Mouse (Mus musculus): Measurements from ENCODE around the gene Ak9.

DNA sequence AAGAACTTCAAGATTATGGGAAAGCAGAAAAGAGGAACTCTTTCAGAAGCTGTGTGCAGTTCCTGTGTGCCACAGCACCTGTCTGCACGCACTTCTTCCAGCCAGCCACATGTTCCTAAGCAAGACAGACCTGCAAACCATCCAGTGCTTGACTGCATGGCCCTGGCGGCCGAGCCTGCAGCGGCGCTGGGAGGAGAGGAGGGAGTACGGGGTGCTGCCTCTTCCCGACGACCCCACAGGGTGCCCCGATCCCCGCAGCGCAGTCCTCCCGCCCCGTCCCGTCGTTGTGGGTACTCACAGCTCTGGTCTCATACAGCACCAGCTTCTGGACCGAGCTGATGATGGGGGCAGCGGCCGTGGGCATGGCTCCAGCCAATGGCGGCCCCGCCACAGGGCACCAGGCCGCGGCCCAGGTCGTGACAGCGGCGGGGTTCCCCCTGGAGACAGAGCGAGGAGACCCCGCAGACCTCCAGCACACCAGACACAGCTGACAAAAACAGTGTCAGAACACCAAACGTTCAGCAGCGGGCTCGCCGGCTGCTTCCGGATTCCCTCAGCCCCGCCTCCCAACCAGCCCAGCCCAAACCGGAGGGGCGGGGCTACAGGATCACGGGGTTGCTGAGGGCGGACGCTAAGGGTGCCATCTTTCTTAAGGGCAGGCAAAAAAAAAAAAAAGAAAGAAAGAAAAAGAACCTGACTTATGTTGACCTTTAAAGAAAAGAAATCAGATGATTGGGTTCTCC is 920 bp upstream of the Ak9 start, which contains the start of gene Fig4:
- no peak; the same call in 1 of the 2 replicates for TF ChIP-seq CTCF (IDR thresholded peaks at IDR 0.05; ENCODE audit: borderline replicate concordance, extremely low read depth, insufficient read depth, insufficient read length)
- TF ChIP-seq POLR2A (IDR thresholded peaks at IDR 0.05; ENCODE audit: borderline replicate concordance, extremely low read depth, insufficient read depth, insufficient read length, poor library complexity, severe bottlenecking) = peak; percentile 44; the same call in 1 of the 2 replicates
